Mouse (Mus musculus): ENCODE data around the gene Duox2. TPM values are rescaled to one million over a fixed set of nuclear protein-coding genes. Genes with fewer than 3 reads are reported as not detected.

Gene Duox2
- polyA plus RNA-seq, 1 experiment from 2014 or later = 0.07 TPM

DNA sequence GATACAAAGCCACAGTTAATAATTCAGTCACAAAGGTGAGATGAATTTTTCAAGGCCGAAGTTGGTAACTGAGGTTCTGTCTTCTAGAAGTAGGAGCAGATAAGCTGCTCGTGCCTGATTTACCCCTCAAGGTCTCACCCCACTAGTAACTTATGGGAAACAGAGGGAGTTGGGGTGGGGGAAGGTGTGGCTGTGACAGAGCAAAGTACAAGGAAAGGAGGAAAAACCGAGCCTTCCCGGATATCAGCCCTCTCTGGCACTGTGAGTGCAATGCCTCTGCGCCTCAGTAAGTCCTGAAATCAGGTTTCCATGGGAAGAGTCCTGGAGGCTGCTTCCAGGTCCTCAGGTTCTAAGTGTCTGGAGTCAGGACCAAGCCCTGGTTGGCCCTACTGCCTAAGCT is 37.5 kb downstream of the Duox2 start:
- DNase-seq = no peak
- Histone ChIP-seq H3K4me2 (no peak overlapping the region), H3K9me3 (ENCODE audit: low read depth, low read length) (no peaks in the 10 kb centered on the region), H3K4me1 (ENCODE audit: insufficient read depth) (no peaks in the 10 kb centered on the region), H3K36me3 (ENCODE audit: insufficient read depth) (no peaks in the 10 kb centered on the region), H3K27ac (ENCODE audit: low read depth) (no peak overlapping the region), H3K27me3 (ENCODE audit: insufficient read depth, low read length) (no peaks in the 10 kb centered on the region), H3K9ac (no peak overlapping the region), H3K4me3 (ENCODE audit: low read depth, low read length) (no peak overlapping the region)
- TF ChIP-seq CTCF (IDR thresholded peaks at IDR 0.05; ENCODE audit: low read depth) = no peak
- ATAC-seq (ENCODE audit: insufficient read depth) = no peak
- WGBS = 78% methylated on average over 5 of the region's 5 CpGs

DNA sequence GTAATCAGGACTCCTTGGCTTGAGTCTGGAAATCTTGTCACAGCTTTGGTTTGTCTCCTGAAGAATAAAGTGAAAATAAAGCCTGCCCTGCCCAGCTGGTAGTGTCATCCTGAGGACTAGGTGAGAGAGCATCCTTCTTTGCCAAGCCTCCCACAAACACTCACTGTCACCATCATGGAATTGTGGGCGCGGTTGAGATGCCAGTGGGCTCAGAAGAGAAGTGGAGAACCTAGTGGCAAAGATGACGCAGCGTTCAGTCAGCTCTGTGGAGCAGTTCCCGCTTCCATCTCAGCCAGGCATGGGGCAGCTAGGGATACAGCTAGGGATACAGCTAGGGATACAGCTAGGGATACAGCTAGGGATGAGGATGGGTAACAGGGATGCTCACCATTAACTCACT is 42.3 kb downstream of the Duox2 start:
- H3K27me3 ChIP-seq (ENCODE audit: insufficient read depth, low read length) = no peaks in the 10 kb centered on the region
- no peaks in the 10 kb centered on the region for H3K4me1 ChIP-seq (ENCODE audit: insufficient read depth)
- no peak for DNase-seq
- H3K27ac ChIP-seq (ENCODE audit: low read depth) = no peak overlapping the region
- no peak for TF ChIP-seq CTCF (IDR thresholded peaks at IDR 0.05; ENCODE audit: low read depth)
- H3K36me3 ChIP-seq (ENCODE audit: insufficient read depth) = no peaks in the 10 kb centered on the region
- 90% methylated on average over 5 of the region's 5 CpGs for WGBS
- H3K4me2 ChIP-seq = no peak overlapping the region
- no peak overlapping the region for H3K9ac ChIP-seq
- no peak overlapping the region for H3K4me3 ChIP-seq (ENCODE audit: low read depth, low read length)
- no peak for ATAC-seq (ENCODE audit: insufficient read depth)
- H3K9me3 ChIP-seq (ENCODE audit: low read depth, low read length) = no peaks in the 10 kb centered on the region

- no peaks in the 10 kb centered on the region for H3K9me3 ChIP-seq (ENCODE audit: low read depth, low read length)
- H3K9ac ChIP-seq = no peak overlapping the region
- WGBS = 68% methylated on average over 10 of the region's 10 CpGs
- no peak for ATAC-seq (ENCODE audit: insufficient read depth)
- no peaks in the 10 kb centered on the region for H3K36me3 ChIP-seq (ENCODE audit: insufficient read depth)
- H3K27ac ChIP-seq (ENCODE audit: low read depth) = no peak overlapping the region
- no peak for DNase-seq
- no peaks in the 10 kb centered on the region for H3K4me1 ChIP-seq (ENCODE audit: insufficient read depth)
- TF ChIP-seq CTCF (IDR thresholded peaks at IDR 0.05; ENCODE audit: low read depth) = no peak
- H3K4me3 ChIP-seq (ENCODE audit: low read depth, low read length) = no peak overlapping the region
- no peaks in the 10 kb centered on the region for H3K27me3 ChIP-seq (ENCODE audit: insufficient read depth, low read length)
- no peak overlapping the region for H3K4me2 ChIP-seq
These were observed 50.5 kb downstream of the Duox2 start for GRCm38 (mm10) chr2:122247786-122248185.

- WGBS = 4% methylated on average over 3 of the region's 3 CpGs
These were observed 54.5 kb downstream of the Duox2 start for GRCm38 (mm10) chr2:122243671-122244131.

DNA sequence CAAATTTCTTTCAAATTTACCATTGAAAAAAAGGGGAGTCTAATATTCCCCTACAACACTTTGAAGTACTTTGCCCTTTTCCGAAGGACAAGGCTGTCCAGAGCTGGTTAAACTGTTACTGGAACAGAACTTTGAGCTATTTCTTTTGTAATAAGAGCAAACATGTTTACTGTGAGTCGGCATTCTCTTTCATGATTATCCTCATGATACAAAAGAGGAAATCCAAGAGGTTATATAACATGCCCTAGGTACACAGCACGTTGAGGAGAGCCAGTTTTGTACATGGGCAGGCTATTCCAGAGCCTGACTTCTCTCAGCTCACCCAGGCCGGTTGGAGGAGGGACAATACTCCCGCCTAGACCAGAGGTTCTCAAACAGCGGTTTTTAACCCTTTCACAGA is 56.3 kb downstream of the Duox2 start:
- no peak for DNase-seq

More at GRCm38 (mm10) chr2:122243671-122244131, 54.5 kb downstream of the Duox2 start:
- Histone ChIP-seq H3K9me3 (ENCODE audit: low read depth, low read length) (no peaks in the 10 kb centered on the region), H3K4me3 (ENCODE audit: low read depth, low read length) (no peak overlapping the region), H3K4me2 (no peak overlapping the region), H3K4me1 (ENCODE audit: insufficient read depth) (no peaks in the 10 kb centered on the region), H3K27ac (ENCODE audit: low read depth) (0 out of 2 replicates have a peak overlapping the region, but pooled peaks have one; percentile 42), H3K27me3 (ENCODE audit: insufficient read depth, low read length) (no peaks in the 10 kb centered on the region), H3K36me3 (ENCODE audit: insufficient read depth) (no peaks in the 10 kb centered on the region), H3K9ac (no peak overlapping the region)
- peak; percentile 92 for TF ChIP-seq CTCF (IDR thresholded peaks at IDR 0.05; ENCODE audit: low read depth)
- DNase-seq (peak; percentile 91), ATAC-seq (ENCODE audit: insufficient read depth) (peak; percentile 71)

DNA sequence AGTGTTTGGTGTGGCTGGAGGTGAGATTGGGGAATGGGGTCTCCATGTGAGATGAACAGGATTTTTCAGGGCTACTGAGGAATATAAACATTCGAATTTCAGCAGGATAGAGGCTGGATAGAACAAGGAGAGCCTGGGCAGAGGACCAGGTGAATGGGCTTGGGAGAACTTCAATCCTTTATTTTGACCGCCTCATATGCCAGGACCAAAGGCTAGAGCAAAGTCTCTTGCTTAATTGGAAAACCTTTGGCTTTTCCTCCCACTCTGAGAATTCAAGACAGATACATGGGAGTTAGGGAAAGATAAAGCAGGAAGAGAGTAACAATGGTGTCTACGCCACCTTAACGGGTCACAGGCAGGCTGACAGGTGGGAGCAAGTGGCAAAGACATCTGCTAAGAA is 57.0 kb downstream of the Duox2 start:
- WGBS = 82% methylated on average over 4 of the region's 4 CpGs
- DNase-seq = no peak

More for the DNA sequence above, 56.3 kb downstream of the Duox2 start:
- H3K4me2 ChIP-seq = no peak overlapping the region
- H3K36me3 ChIP-seq (ENCODE audit: insufficient read depth) = no peaks in the 10 kb centered on the region
- no peak overlapping the region for H3K4me3 ChIP-seq (ENCODE audit: low read depth, low read length)
- H3K27ac ChIP-seq (ENCODE audit: low read depth) = no peak overlapping the region
- 49% methylated on average over 6 of the region's 6 CpGs for WGBS
- no peak overlapping the region for H3K9ac ChIP-seq
- TF ChIP-seq CTCF (IDR thresholded peaks at IDR 0.05; ENCODE audit: low read depth) = no peak
- H3K27me3 ChIP-seq (ENCODE audit: insufficient read depth, low read length) = no peaks in the 10 kb centered on the region
- no peak for ATAC-seq (ENCODE audit: insufficient read depth)
- H3K9me3 ChIP-seq (ENCODE audit: low read depth, low read length) = no peaks in the 10 kb centered on the region
- no peaks in the 10 kb centered on the region for H3K4me1 ChIP-seq (ENCODE audit: insufficient read depth)

GRCm38 (mm10) chr2:122240735-122241134 is 57.5 kb downstream of the Duox2 start:
- no peak for TF ChIP-seq CTCF (IDR thresholded peaks at IDR 0.05; ENCODE audit: low read depth)
- H3K4me2 ChIP-seq = no peak overlapping the region
- H3K27ac ChIP-seq (ENCODE audit: low read depth) = no peak overlapping the region
- no peak for DNase-seq
- no peaks in the 10 kb centered on the region for H3K4me1 ChIP-seq (ENCODE audit: insufficient read depth)
- H3K9me3 ChIP-seq (ENCODE audit: low read depth, low read length) = no peaks in the 10 kb centered on the region
- H3K36me3 ChIP-seq (ENCODE audit: insufficient read depth) = no peaks in the 10 kb centered on the region
- ATAC-seq (ENCODE audit: insufficient read depth) = no peak
- H3K27me3 ChIP-seq (ENCODE audit: insufficient read depth, low read length) = no peaks in the 10 kb centered on the region
- no peak overlapping the region for H3K4me3 ChIP-seq (ENCODE audit: low read depth, low read length)
- H3K9ac ChIP-seq = no peak overlapping the region

More for the DNA sequence above, 57.0 kb downstream of the Duox2 start:
- Histone ChIP-seq H3K4me2 (no peak overlapping the region), H3K36me3 (ENCODE audit: insufficient read depth) (no peaks in the 10 kb centered on the region), H3K4me1 (ENCODE audit: insufficient read depth) (no peaks in the 10 kb centered on the region), H3K9ac (no peak overlapping the region), H3K27ac (ENCODE audit: low read depth) (no peak overlapping the region), H3K4me3 (ENCODE audit: low read depth, low read length) (no peak overlapping the region), H3K9me3 (ENCODE audit: low read depth, low read length) (no peaks in the 10 kb centered on the region), H3K27me3 (ENCODE audit: insufficient read depth, low read length) (no peaks in the 10 kb centered on the region)
- no peak for TF ChIP-seq CTCF (IDR thresholded peaks at IDR 0.05; ENCODE audit: low read depth)
- ATAC-seq (ENCODE audit: insufficient read depth) = no peak

Measured in lung, embryonic 14.5 days (tissue).